Mouse (Mus musculus) forebrain, embryonic 15.5 days (tissue): ENCODE data around the gene Tfcp2. TPM values are rescaled to one million over a fixed set of nuclear protein-coding genes. Genes with fewer than 3 reads are reported as not detected.

Experiments
- ATAC-seq: fragments of 200-750 bp; cut with Nextera tagmentation; replicated peaks from 2 replicates; pipeline ENCODE4 v1.8.0; 2017; ENCODE audit warnings: mild to moderate bottlenecking, moderate TSS enrichment, moderate library complexity
- H3K27ac ChIP-seq: fragments of 300-500 bp; sonication (generic); replicated peaks from 2 replicates; pipeline ENCODE4 v1.5.1; 2015; ENCODE audit warnings: mild to moderate bottlenecking, inconsistent platforms
- H3K27me3 ChIP-seq: fragments of 300-500 bp; sonication (generic); 2 replicates; pipeline ENCODE4 v1.6.1; 2015; ENCODE audit warnings: inconsistent platforms
- H3K36me3 ChIP-seq: fragments of 300-500 bp; sonication (generic); 2 replicates; pipeline ENCODE4 v1.6.1; 2015; ENCODE audit warnings: mild to moderate bottlenecking, inconsistent platforms
- H3K4me1 ChIP-seq: fragments of 300-500 bp; sonication (generic); 2 replicates; pipeline ENCODE4 v1.6.1; 2015; ENCODE audit warnings: inconsistent platforms
- H3K4me2 ChIP-seq: fragments of 300-500 bp; sonication (generic); replicated peaks from 2 replicates; pipeline ENCODE4 v1.6.1; 2015; ENCODE audit warnings: mild to moderate bottlenecking, inconsistent platforms
- H3K4me3 ChIP-seq: fragments of 300-500 bp; sonication (generic); 2 replicates; pipeline ENCODE4 v1.5.1; 2015; ENCODE audit warnings: mild to moderate bottlenecking, inconsistent platforms
- H3K9ac ChIP-seq: fragments of 300-500 bp; sonication (generic); replicated peaks from 2 replicates; pipeline ENCODE4 v1.6.1; 2015; ENCODE audit warnings: mild to moderate bottlenecking, inconsistent platforms
- H3K9me3 ChIP-seq: fragments of 300-500 bp; sonication (generic); 2 replicates; pipeline ENCODE4 v1.6.1; 2016; ENCODE audit warnings: inconsistent platforms
- WGBS: fragments of 180-500 bp; shearing (Covaris S2); methylation state at CpG from one replicate; pipeline ENCODE4 v1.1.7; 2015; ENCODE audit warnings: mixed read lengths; 5-methylcytosine and 5-hydroxymethylcytosine counted together
- polyA plus RNA-seq: library from polyadenylated mRNA; unstranded; fragments of >200 nt; fragmentation: Nextera tagmentation; extraction: Ambion mirVana; gene quantifications from 2 replicates; pipeline ENCODE4 v1.2.1, GENCODE M21; 2015

The Tfcp2 gene
- polyA plus RNA-seq, 1 experiment from 2014 or later, result 30.0 TPM

DNA sequence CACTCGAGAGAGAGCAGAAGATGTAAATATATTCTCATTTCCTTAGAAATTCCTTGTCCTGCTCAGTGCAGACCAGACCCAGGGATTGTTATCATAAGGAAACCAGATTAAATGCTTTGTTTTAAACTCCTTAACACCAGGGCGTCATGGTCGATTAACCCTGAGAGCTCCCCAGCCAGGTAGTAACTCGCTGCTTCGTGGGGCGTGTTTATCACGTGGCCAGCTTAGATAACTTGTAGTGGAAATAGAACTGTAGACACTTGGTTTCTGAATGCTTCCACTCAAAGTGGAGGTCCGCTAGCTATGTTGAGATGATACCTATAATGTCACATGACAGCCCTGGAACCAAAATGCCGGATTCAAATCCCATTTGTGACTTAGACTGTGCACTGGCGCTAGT is 81.8 kb downstream of the Tfcp2 start:
- ATAC-seq, result no peak

DNA sequence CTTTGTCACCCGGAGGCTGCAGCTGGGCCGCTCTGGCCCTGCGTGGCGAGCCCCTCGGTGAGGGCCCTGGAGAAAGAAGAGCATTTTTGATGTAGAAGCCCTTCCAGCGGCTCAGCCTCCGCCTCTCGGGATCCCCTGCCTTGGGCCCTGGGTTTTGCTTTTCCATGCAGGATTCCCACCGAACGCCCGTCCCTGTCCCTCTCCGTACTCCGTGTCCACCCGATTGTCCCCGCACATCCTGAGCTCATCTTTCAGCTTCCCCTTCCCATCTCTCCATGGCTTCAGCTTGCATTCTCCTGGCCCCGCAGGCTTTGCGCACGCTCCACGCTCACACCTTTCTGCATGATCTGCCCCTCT is 82.6 kb downstream of the Tfcp2 start:
- no peaks in the 10 kb centered on the region for H3K27me3 ChIP-seq

More for the DNA sequence above, 81.8 kb downstream of the Tfcp2 start:
- H3K9ac ChIP-seq, result 0 out of 2 replicates have a peak overlapping the region, but pooled peaks have one; percentile 87
- H3K9me3 ChIP-seq, result no peaks in the 10 kb centered on the region
- H3K4me1 ChIP-seq, result peaks cover 34% of the 10 kb centered on the region
- WGBS, result 69% methylated on average over 10 of the region's 10 CpGs
- H3K36me3 ChIP-seq, result peaks cover 34% of the 10 kb centered on the region
- no peak overlapping the region for H3K27ac ChIP-seq
- peak overlapping the region; percentile 85 for H3K4me3 ChIP-seq
- H3K27me3 ChIP-seq, result no peaks in the 10 kb centered on the region
- peak overlapping the region; percentile 84 for H3K4me2 ChIP-seq

DNA sequence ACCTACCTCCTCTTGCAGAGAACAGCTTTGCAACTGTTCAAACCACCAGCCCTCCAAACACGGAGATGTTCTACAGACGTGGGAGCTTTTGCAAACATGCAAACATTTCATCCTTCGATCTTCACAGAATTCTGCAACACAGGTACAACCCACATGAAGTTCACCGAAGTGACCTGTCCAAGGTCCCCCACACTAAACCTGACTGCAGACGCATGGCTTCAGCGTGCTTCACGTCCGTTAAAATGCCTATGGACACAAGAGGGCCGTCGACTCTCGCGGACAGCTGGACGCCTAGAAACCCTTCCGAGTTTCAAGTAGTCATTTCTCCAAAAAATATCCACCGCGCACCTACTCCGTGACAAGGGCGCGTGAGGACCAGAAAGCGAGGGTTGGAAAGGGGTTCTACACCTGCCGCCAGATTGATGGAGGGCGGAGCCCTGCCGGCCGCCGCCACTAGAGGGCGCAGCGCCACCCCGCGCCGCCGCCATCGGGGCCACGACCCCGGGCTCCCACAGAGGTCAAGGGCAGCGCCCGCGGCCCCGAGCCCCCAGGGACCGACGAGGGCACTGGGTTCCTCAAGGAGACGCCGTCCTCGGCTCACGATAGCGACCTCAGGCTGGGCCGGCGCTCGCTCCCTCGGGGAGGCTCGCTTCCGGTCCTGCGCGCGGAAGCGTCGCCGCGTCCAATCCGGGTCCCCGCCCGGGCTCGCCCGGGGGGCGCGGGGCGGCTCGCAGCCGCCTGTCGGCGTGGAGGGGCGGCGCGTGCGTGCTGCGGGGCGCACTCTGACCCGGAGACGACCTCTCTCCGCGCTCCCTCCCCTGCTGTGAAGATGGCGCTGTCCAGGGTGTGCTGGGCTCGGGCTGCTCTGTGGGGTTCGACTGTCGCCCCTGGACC is 83.3 kb downstream of the Tfcp2 start, which contains the start of gene Letmd1:
Letmd1 (plus strand) TSS at position 729 of the 894 bp plus-strand sequence.
- Histone ChIP-seq H3K4me2 (peak within 1 kb of the TSS; percentile 84), H3K4me1 (peaks cover 34% of the 10 kb centered on the region), H3K9ac (peak within 1 kb of the TSS; percentile 87), H3K4me3 (peak within 1 kb of the TSS; percentile 85), H3K9me3 (no peaks in the 10 kb centered on the region), H3K36me3 (peaks cover 20% of the 10 kb centered on the region), H3K27me3 (no peaks in the 10 kb centered on the region), H3K27ac (peak within 1 kb of the TSS; percentile 88)
- peak; percentile 94 for ATAC-seq
- WGBS, result 1% methylated on average over 58 of the region's 84 CpGs

More for the DNA sequence above, 82.6 kb downstream of the Tfcp2 start:
- ATAC-seq, result no peak; the same call in 1 of the 2 replicates
- Histone ChIP-seq H3K4me3 (peak overlapping the region; percentile 85), H3K4me2 (peak overlapping the region; percentile 84), H3K9ac (peak overlapping the region; percentile 87), H3K9me3 (no peaks in the 10 kb centered on the region), H3K27ac (peak overlapping the region; percentile 88), H3K36me3 (peaks cover 26% of the 10 kb centered on the region), H3K4me1 (peaks cover 34% of the 10 kb centered on the region)
- WGBS, result 1% methylated on average over 19 of the region's 19 CpGs

GRCm38 (mm10) chr15:100467738-100468137 is 84.1 kb downstream of the Tfcp2 start:
- no peak for ATAC-seq
- Histone ChIP-seq H3K4me1 (peaks cover 34% of the 10 kb centered on the region), H3K9me3 (no peaks in the 10 kb centered on the region), H3K9ac (0 out of 2 replicates have a peak overlapping the region, but pooled peaks have one; percentile 18), H3K36me3 (peaks cover 16% of the 10 kb centered on the region), H3K4me2 (peak overlapping the region; percentile 84), H3K27ac (no peak overlapping the region), H3K4me3 (peak overlapping the region; percentile 85; the same call in 1 of the 2 replicates), H3K27me3 (no peaks in the 10 kb centered on the region)
- 30% methylated on average over 8 of the region's 8 CpGs for WGBS

DNA sequence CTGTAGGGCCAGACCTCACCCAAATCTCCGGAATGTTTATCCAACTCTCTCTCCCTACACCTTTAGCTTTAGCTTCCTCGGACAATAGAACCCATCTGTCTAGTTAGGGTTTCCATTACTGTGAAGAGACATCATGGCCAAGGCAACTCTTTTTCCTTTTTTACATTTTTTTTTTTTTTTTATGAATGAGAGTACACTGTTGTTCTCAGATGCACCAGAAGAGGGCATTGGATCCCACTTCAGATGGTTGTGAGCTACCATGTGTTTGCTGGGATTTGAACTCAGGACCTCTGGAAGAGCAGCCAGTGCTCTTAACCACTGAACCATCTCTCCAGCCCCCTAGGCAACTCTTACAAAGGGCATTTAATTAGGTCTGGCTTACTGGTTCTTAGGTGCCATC is 86.4 kb downstream of the Tfcp2 start:
- ATAC-seq, result no peak
- no peaks in the 10 kb centered on the region for H3K36me3 ChIP-seq
- H3K4me1 ChIP-seq, result peaks cover 31% of the 10 kb centered on the region
- no peaks in the 10 kb centered on the region for H3K27me3 ChIP-seq
- 95% methylated on average over 2 of the region's 2 CpGs for WGBS
- H3K9ac ChIP-seq, result no peak overlapping the region
- no peak overlapping the region for H3K4me2 ChIP-seq
- H3K4me3 ChIP-seq, result no peak overlapping the region
- H3K27ac ChIP-seq, result no peak overlapping the region
- H3K9me3 ChIP-seq, result no peaks in the 10 kb centered on the region

- Histone ChIP-seq H3K9me3 (no peaks in the 10 kb centered on the region), H3K4me2 (no peak overlapping the region), H3K27ac (no peak overlapping the region), H3K27me3 (no peaks in the 10 kb centered on the region), H3K36me3 (no peaks in the 10 kb centered on the region), H3K4me1 (peaks cover 20% of the 10 kb centered on the region), H3K4me3 (no peak overlapping the region), H3K9ac (no peak overlapping the region)
- WGBS, result 28% methylated on average over 6 of the region's 6 CpGs
- ATAC-seq, result no peak
Observed at GRCm38 (mm10) chr15:100463712-100464111, 88.1 kb downstream of the Tfcp2 start.

GRCm38 (mm10) chr15:100462086-100462485 is 89.7 kb downstream of the Tfcp2 start:
- ATAC-seq, result no peak
- Histone ChIP-seq H3K4me1 (peaks cover 7% of the 10 kb centered on the region), H3K9me3 (no peaks in the 10 kb centered on the region), H3K27ac (no peak overlapping the region), H3K27me3 (no peaks in the 10 kb centered on the region), H3K4me3 (no peak overlapping the region), H3K9ac (no peak overlapping the region), H3K36me3 (no peaks in the 10 kb centered on the region), H3K4me2 (no peak overlapping the region)
- 44% methylated on average over 5 of the region's 5 CpGs for WGBS

GRCm38 (mm10) chr15:100461646-100462045 is 90.2 kb downstream of the Tfcp2 start:
- H3K4me3 ChIP-seq, result no peak overlapping the region
- WGBS, result 71% methylated on average over 9 of the region's 9 CpGs
- no peaks in the 10 kb centered on the region for H3K27me3 ChIP-seq
- no peak overlapping the region for H3K9ac ChIP-seq
- peaks cover 5% of the 10 kb centered on the region; the same call in 1 of the 2 replicates for H3K4me1 ChIP-seq
- no peaks in the 10 kb centered on the region for H3K36me3 ChIP-seq
- H3K27ac ChIP-seq, result no peak overlapping the region
- no peak overlapping the region for H3K4me2 ChIP-seq
- no peaks in the 10 kb centered on the region for H3K9me3 ChIP-seq
- no peak for ATAC-seq

DNA sequence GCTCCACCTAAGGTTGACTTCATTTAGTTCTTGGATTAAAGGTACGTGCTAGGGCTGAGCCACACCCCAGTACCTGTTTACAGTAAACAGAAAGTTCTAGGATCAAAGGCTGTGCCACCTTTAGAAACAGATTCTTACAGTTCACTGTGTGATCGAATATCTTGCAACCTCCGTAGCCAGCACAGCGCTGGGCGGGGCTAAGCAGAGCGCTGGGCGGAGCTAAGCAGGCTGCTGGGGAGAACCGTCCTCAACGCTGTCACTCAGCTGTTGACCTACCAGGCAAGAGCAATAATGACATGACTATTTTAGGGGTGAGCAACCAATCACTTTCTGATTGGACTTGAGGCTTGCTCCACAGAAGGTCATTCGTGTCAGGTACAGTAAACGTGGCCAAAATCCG is 90.9 kb downstream of the Tfcp2 start:
- no peak for ATAC-seq
- no peak overlapping the region for H3K4me3 ChIP-seq
- H3K4me1 ChIP-seq, result 0 out of 2 replicates have a peak, but pooled peaks cover 2% of the 10 kb centered on the region
- H3K9ac ChIP-seq, result no peak overlapping the region
- no peak overlapping the region for H3K27ac ChIP-seq
- H3K36me3 ChIP-seq, result no peaks in the 10 kb centered on the region
- no peak overlapping the region for H3K4me2 ChIP-seq
- no peaks in the 10 kb centered on the region for H3K27me3 ChIP-seq
- H3K9me3 ChIP-seq, result no peaks in the 10 kb centered on the region
- 14% methylated on average over 12 of the region's 12 CpGs for WGBS

DNA sequence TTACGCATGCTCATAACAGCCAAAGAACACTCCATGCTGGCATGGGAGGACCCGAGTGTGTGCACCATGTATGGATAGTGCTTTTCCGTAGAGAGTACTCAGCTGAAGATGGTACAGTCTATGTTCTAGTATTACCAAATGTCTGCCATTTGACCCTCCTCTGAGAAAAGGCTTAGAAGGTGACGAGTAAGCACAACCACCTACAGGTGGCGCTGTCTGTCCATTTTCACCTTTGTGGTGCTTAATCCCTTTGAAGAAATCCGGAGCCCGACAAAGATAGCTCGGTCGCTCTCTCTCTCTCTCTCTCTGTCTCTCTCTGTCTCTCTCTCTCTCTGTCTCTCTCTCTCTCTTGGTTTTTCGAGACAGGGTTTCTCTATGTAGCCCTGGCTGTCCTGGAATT is 93.8 kb downstream of the Tfcp2 start:
- Histone ChIP-seq H3K9ac (no peak overlapping the region), H3K4me1 (0 out of 2 replicates have a peak, but pooled peaks cover 2% of the 10 kb centered on the region), H3K4me2 (no peak overlapping the region), H3K27ac (no peak overlapping the region), H3K4me3 (no peak overlapping the region), H3K36me3 (no peaks in the 10 kb centered on the region), H3K27me3 (no peaks in the 10 kb centered on the region), H3K9me3 (no peaks in the 10 kb centered on the region)
- ATAC-seq, result no peak
- 42% methylated on average over 10 of the region's 10 CpGs for WGBS

DNA sequence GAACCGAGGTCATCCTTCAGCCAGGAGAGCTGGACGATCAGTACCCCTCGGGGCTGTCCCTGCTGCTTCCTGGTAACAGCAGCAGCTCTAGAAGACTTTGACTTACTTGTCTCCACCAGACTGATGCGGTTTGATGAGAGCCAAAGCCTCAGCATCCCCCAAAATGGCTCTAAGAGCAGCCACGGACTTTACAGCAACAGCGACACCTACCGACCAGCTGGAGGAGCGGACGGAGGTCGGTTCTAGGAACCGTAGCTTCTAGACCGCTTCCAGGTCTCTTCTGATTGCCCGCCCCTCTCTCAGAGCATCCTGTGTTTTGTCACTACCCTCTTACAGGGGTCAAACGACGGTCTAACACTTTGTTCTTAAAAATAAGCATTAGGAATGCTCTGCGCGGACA is 94.5 kb downstream of the Tfcp2 start:
- Histone ChIP-seq H3K4me3 (no peak overlapping the region), H3K27me3 (no peaks in the 10 kb centered on the region), H3K9ac (no peak overlapping the region), H3K9me3 (no peaks in the 10 kb centered on the region), H3K27ac (no peak overlapping the region), H3K36me3 (no peaks in the 10 kb centered on the region), H3K4me1 (0 out of 2 replicates have a peak, but pooled peaks cover 2% of the 10 kb centered on the region), H3K4me2 (no peak overlapping the region)
- 7% methylated on average over 17 of the region's 17 CpGs for WGBS
- peak; percentile 53; the same call in 1 of the 2 replicates for ATAC-seq

DNA sequence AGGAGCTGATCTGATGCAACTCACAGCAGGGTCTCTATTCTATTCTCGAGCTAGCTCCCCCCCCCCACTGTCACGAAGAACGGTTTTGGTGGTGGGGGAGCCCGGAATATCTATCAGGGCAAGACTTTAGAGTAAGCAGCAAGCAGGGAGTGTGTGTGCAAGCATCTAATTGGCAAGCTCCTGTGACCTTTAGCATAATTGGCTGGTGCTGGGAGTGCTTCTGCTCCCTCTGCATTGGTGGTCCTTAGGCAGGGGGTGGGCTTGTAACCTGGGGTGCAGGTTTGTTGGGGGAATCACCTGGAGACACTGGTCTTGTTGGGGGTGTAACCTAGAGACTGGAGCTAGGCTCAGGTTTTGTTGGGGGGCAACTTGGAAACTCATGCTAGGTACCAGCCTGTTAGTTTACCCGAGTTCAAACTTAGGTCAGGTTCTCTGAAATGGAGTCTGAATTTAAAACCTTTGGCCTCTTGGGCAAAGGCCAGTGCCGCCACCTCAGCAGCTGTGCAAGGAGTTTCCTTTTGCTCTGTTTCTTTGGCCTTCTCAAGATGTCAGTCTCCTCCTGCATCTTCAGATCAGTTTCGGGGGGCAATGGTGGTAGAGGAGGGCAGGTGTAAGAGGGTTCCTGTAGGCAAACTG is 95.3 kb downstream of the Tfcp2 start:
- H3K4me2 ChIP-seq, result no peak overlapping the region
- no peak for ATAC-seq
- no peaks in the 10 kb centered on the region for H3K36me3 ChIP-seq
- no peak overlapping the region for H3K9ac ChIP-seq
- no peaks in the 10 kb centered on the region for H3K9me3 ChIP-seq
- 62% methylated on average over 7 of the region's 7 CpGs for WGBS
- H3K27me3 ChIP-seq, result no peaks in the 10 kb centered on the region
- no peak overlapping the region for H3K4me3 ChIP-seq
- 0 out of 2 replicates have a peak, but pooled peaks cover 2% of the 10 kb centered on the region for H3K4me1 ChIP-seq
- no peak overlapping the region for H3K27ac ChIP-seq
